Mouse (Mus musculus): ENCODE data around the gene Spats2l. TPM values are rescaled to one million over a fixed set of nuclear protein-coding genes. Genes with fewer than 3 reads are reported as not detected.
A peak's percentile ranks its signal among the peaks of the same experiment; 100 is the strongest.

The Spats2l gene
- polyA plus RNA-seq, 1 experiment from 2014 or later, result 70.1 TPM

GRCm38 (mm10) chr1:57890259-57890902 is 116.4 kb downstream of the Spats2l start:
- Histone ChIP-seq H3K36me3 (ENCODE audit: control insufficient read depth, insufficient read depth, low read length) (no peaks in the 10 kb centered on the region), H3K4me3 (ENCODE audit: low read depth, low read length) (no peak overlapping the region), H3K9ac (replicated peaks; ENCODE audit: low read depth, low read length) (no peak overlapping the region), H3K9me3 (ENCODE audit: control insufficient read depth, low read length) (no peaks in the 10 kb centered on the region), H3K27ac (ENCODE audit: low read depth, low read length) (no peak overlapping the region), H3K4me1 (ENCODE audit: control insufficient read depth, insufficient read depth, low read length) (no peaks in the 10 kb centered on the region), H3K4me2 (ENCODE audit: low read depth, low read length) (no peak overlapping the region), H3K27me3 (ENCODE audit: control insufficient read depth, insufficient read depth, low read length) (no peaks in the 10 kb centered on the region)
- 26% methylated on average over 5 of the region's 5 CpGs for WGBS
- ATAC-seq (ENCODE audit: low read depth), result 0 out of 2 replicates have a peak, but pooled peaks have one; percentile 44

DNA sequence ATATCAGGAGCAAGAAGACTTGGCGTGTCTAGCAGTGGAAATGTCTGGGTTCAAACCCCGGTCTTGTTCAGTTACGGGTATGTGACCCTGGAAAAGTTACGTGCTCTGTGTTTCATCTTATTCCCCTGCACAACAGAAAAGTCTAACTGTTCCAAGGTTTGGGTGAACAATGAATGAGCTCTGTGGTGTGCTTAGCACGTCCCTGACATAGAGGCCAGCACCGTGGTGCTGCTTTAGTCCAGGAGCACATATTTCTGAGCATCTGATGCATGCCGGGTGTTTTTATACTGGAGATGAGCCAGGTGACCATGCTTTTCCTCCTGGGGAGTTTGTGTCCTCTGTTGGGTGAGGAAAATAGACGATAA is 116.9 kb downstream of the Spats2l start:
- no peak for ATAC-seq (ENCODE audit: low read depth)

GRCm38 (mm10) chr1:57901494-57901893 is 127.5 kb downstream of the Spats2l start:
- Histone ChIP-seq H3K36me3 (ENCODE audit: control insufficient read depth, insufficient read depth, low read length) (peaks cover 4% of the 10 kb centered on the region; the same call in 1 of the 2 replicates), H3K4me2 (ENCODE audit: low read depth, low read length) (no peak overlapping the region), H3K9me3 (ENCODE audit: control insufficient read depth, low read length) (no peaks in the 10 kb centered on the region), H3K27me3 (ENCODE audit: control insufficient read depth, insufficient read depth, low read length) (no peaks in the 10 kb centered on the region), H3K4me3 (ENCODE audit: low read depth, low read length) (no peak overlapping the region), H3K4me1 (ENCODE audit: control insufficient read depth, insufficient read depth, low read length) (no peaks in the 10 kb centered on the region), H3K27ac (ENCODE audit: low read depth, low read length) (no peak overlapping the region), H3K9ac (replicated peaks; ENCODE audit: low read depth, low read length) (no peak overlapping the region)
- no peak for ATAC-seq (ENCODE audit: low read depth)
- 70% methylated on average over 3 of the region's 3 CpGs for WGBS

More for the DNA sequence above, 116.9 kb downstream of the Spats2l start:
- Histone ChIP-seq H3K4me1 (ENCODE audit: control insufficient read depth, insufficient read depth, low read length) (no peaks in the 10 kb centered on the region), H3K27ac (ENCODE audit: low read depth, low read length) (no peak overlapping the region), H3K27me3 (ENCODE audit: control insufficient read depth, insufficient read depth, low read length) (no peaks in the 10 kb centered on the region), H3K4me3 (ENCODE audit: low read depth, low read length) (no peak overlapping the region), H3K36me3 (ENCODE audit: control insufficient read depth, insufficient read depth, low read length) (no peaks in the 10 kb centered on the region), H3K4me2 (ENCODE audit: low read depth, low read length) (no peak overlapping the region), H3K9ac (replicated peaks; ENCODE audit: low read depth, low read length) (no peak overlapping the region), H3K9me3 (ENCODE audit: control insufficient read depth, low read length) (no peaks in the 10 kb centered on the region)
- WGBS, result 78% methylated on average over 8 of the region's 8 CpGs

DNA sequence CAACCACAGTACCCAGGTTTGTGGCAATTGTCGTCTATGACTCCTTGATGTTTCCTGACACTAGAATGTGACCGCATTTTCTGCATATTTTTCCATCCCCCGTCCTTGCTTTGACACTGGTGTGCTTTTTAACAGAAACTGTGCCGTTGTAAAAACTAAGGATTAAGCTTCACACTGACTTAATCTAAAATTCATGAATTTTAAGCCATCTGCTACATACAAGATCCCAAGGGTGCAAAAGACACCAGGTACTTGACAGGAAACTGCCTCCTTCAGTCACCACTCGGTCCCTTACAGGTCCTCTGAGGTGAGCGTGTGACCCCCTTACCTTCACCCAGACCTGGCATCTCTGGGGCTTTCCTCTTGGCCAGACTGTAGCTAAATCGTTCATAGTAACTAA is 129.8 kb downstream of the Spats2l start:
- 86% methylated on average over 7 of the region's 7 CpGs for WGBS
- ATAC-seq (ENCODE audit: low read depth), result no peak
- Histone ChIP-seq H3K4me1 (ENCODE audit: control insufficient read depth, insufficient read depth, low read length) (no peaks in the 10 kb centered on the region), H3K27me3 (ENCODE audit: control insufficient read depth, insufficient read depth, low read length) (no peaks in the 10 kb centered on the region), H3K9ac (replicated peaks; ENCODE audit: low read depth, low read length) (no peak overlapping the region), H3K9me3 (ENCODE audit: control insufficient read depth, low read length) (no peaks in the 10 kb centered on the region), H3K36me3 (ENCODE audit: control insufficient read depth, insufficient read depth, low read length) (peaks cover 4% of the 10 kb centered on the region; the same call in 1 of the 2 replicates), H3K4me2 (ENCODE audit: low read depth, low read length) (no peak overlapping the region), H3K4me3 (ENCODE audit: low read depth, low read length) (no peak overlapping the region), H3K27ac (ENCODE audit: low read depth, low read length) (no peak overlapping the region)

GRCm38 (mm10) chr1:57905912-57906311 is 131.9 kb downstream of the Spats2l start:
- H3K4me1 ChIP-seq (ENCODE audit: control insufficient read depth, insufficient read depth, low read length), result no peaks in the 10 kb centered on the region
- no peak overlapping the region for H3K9ac ChIP-seq (replicated peaks; ENCODE audit: low read depth, low read length)
- no peaks in the 10 kb centered on the region for H3K9me3 ChIP-seq (ENCODE audit: control insufficient read depth, low read length)
- H3K27me3 ChIP-seq (ENCODE audit: control insufficient read depth, insufficient read depth, low read length), result no peaks in the 10 kb centered on the region
- H3K4me3 ChIP-seq (ENCODE audit: low read depth, low read length), result no peak overlapping the region
- no peak overlapping the region for H3K27ac ChIP-seq (ENCODE audit: low read depth, low read length)
- no peak overlapping the region for H3K4me2 ChIP-seq (ENCODE audit: low read depth, low read length)
- WGBS, result 82% methylated on average over 3 of the region's 3 CpGs
- no peak for ATAC-seq (ENCODE audit: low read depth)
- H3K36me3 ChIP-seq (ENCODE audit: control insufficient read depth, insufficient read depth, low read length), result peaks cover 4% of the 10 kb centered on the region; the same call in 1 of the 2 replicates

GRCm38 (mm10) chr1:57906312-57906711 is 132.3 kb downstream of the Spats2l start:
- Histone ChIP-seq H3K36me3 (ENCODE audit: control insufficient read depth, insufficient read depth, low read length) (peaks cover 4% of the 10 kb centered on the region; the same call in 1 of the 2 replicates), H3K4me3 (ENCODE audit: low read depth, low read length) (no peak overlapping the region), H3K27me3 (ENCODE audit: control insufficient read depth, insufficient read depth, low read length) (no peaks in the 10 kb centered on the region), H3K9ac (replicated peaks; ENCODE audit: low read depth, low read length) (no peak overlapping the region), H3K9me3 (ENCODE audit: control insufficient read depth, low read length) (no peaks in the 10 kb centered on the region), H3K4me2 (ENCODE audit: low read depth, low read length) (no peak overlapping the region), H3K27ac (ENCODE audit: low read depth, low read length) (no peak overlapping the region), H3K4me1 (ENCODE audit: control insufficient read depth, insufficient read depth, low read length) (no peaks in the 10 kb centered on the region)
- no peak for ATAC-seq (ENCODE audit: low read depth)

GRCm38 (mm10) chr1:57911561-57911960 is 137.6 kb downstream of the Spats2l start:
- 47% methylated on average over 6 of the region's 6 CpGs for whole genome bisulfite sequencing

DNA sequence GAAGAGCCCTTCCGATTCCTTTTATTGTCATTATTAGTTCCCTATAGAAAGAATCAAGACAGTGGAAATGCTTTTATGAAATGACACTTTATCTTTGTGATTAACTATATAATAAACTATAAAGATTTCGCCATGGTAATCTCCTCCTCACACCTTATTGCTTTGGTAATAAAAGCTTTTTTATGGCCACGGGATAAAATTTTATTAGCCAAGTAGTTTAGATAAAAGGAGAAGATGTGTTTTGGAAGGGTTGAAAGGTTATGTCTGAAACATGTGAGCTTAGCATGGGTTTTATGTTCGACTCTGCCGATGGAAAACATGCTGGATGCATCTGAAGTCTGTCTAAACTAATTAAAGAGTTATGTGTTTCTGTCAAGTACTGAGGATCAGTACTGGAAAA is 143.4 kb downstream of the Spats2l start:
- no peak overlapping the region for H3K27ac ChIP-seq (ENCODE audit: low read depth, low read length)
- 55% methylated on average over 5 of the region's 5 CpGs for WGBS
- H3K9me3 ChIP-seq (ENCODE audit: control insufficient read depth, low read length), result no peaks in the 10 kb centered on the region
- no peak for ATAC-seq (ENCODE audit: low read depth)
- no peaks in the 10 kb centered on the region for H3K4me1 ChIP-seq (ENCODE audit: control insufficient read depth, insufficient read depth, low read length)
- H3K4me2 ChIP-seq (ENCODE audit: low read depth, low read length), result no peak overlapping the region
- H3K9ac ChIP-seq (replicated peaks; ENCODE audit: low read depth, low read length), result no peak overlapping the region
- H3K36me3 ChIP-seq (ENCODE audit: control insufficient read depth, insufficient read depth, low read length), result no peaks in the 10 kb centered on the region
- H3K27me3 ChIP-seq (ENCODE audit: control insufficient read depth, insufficient read depth, low read length), result no peaks in the 10 kb centered on the region
- no peak overlapping the region for H3K4me3 ChIP-seq (ENCODE audit: low read depth, low read length)

More at GRCm38 (mm10) chr1:57911561-57911960, 137.6 kb downstream of the Spats2l start:
- H3K4me2 ChIP-seq (ENCODE audit: low read depth, low read length), result no peak overlapping the region
- 0 out of 2 replicates have a peak, but pooled peaks cover 5% of the 10 kb centered on the region for H3K4me1 ChIP-seq (ENCODE audit: control insufficient read depth, insufficient read depth, low read length)
- H3K4me3 ChIP-seq (ENCODE audit: low read depth, low read length), result no peak overlapping the region
- no peaks in the 10 kb centered on the region for H3K9me3 ChIP-seq (ENCODE audit: control insufficient read depth, low read length)
- H3K27me3 ChIP-seq (ENCODE audit: control insufficient read depth, insufficient read depth, low read length), result no peaks in the 10 kb centered on the region
- peak; percentile 56; the same call in 1 of the 2 replicates for ATAC-seq (ENCODE audit: low read depth)
- no peak overlapping the region for H3K27ac ChIP-seq (ENCODE audit: low read depth, low read length)
- H3K9ac ChIP-seq (replicated peaks; ENCODE audit: low read depth, low read length), result no peak overlapping the region
- no peaks in the 10 kb centered on the region for H3K36me3 ChIP-seq (ENCODE audit: control insufficient read depth, insufficient read depth, low read length)

DNA sequence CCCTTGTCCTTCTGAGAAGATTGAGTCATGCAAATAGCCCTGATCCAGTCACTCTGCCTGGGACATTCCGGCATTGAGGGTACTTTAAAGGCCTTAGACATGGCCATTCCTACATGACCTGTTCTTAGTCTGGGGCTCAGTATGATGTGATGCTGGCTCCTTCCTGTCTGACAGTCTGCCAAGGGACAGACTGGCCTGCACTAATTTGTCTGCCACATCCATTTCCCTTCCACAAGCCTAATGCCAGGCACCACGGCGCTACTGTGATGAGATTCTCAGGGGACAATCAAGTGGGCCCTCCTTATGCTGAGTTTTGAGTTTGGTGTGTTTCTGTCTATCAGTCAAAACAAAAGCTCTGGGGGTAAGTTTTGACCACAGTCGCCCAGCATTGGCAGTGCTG is 144.6 kb downstream of the Spats2l start:
- no peaks in the 10 kb centered on the region for H3K9me3 ChIP-seq (ENCODE audit: control insufficient read depth, low read length)

More for the DNA sequence above, 144.6 kb downstream of the Spats2l start:
- Histone ChIP-seq H3K27me3 (ENCODE audit: control insufficient read depth, insufficient read depth, low read length) (no peaks in the 10 kb centered on the region), H3K36me3 (ENCODE audit: control insufficient read depth, insufficient read depth, low read length) (no peaks in the 10 kb centered on the region), H3K9ac (replicated peaks; ENCODE audit: low read depth, low read length) (no peak overlapping the region), H3K4me1 (ENCODE audit: control insufficient read depth, insufficient read depth, low read length) (no peaks in the 10 kb centered on the region), H3K4me3 (ENCODE audit: low read depth, low read length) (no peak overlapping the region), H3K4me2 (ENCODE audit: low read depth, low read length) (no peak overlapping the region), H3K27ac (ENCODE audit: low read depth, low read length) (no peak overlapping the region)
- ATAC-seq (ENCODE audit: low read depth), result no peak
- WGBS, result 85% methylated on average over 4 of the region's 4 CpGs
